Mouse (Mus musculus): Measurements from ENCODE around the gene Nkain2. TPM values are rescaled to one million over a fixed set of nuclear protein-coding genes. Genes with fewer than 3 reads are reported as not detected.

The Nkain2 gene
- 32.7 and 35.1 TPM in 2 replicates for polyA plus RNA-seq (2012; rRNA removed)

DNA sequence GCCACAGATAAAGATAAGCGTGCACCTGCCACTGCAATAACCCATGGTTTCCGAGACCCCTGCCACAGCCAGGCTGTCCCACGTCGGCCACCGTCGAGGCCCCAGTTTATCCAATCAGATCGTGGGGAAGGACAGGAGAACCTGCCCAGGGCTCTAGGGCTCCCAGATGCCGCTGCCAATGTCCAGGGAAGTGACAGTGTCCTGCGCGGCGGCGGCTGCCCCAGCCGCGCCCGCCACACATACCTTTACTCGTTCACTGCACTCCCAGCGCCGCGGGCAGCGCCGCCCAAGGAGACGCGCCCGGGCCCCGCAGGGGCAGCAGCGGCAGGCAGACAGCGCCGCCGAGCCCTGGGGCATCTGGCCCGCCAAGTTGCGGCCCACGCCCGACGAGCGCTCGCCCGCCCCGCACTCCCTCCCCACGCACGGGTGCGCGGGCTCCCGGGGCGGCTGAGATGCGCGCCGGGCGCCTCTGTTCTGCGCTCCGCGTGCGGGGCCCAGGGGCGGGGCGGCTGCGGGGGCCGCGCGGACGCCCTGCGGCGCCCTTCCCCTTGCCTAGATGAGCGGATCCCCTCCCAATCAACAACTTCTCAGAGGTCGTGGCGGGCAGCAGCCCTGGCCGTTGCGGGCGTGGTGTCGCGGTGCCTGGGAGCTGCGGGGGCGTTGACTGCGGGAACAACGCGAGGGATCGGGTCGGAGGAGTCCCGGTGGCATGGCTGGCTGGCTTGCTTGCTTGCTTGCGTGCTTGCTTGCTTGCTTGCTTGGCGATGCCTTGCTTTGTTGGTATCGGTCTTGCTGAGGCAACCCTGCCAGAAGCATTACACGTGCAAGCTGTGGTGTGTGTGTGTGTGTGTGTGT lies at the start of gene Nkain2:
Gene Nkain2 (minus strand): TSS at position 811 of the 855 bp plus-strand sequence.

Other genes with a start within 250 kb of the Nkain2 start
- gene Trdn, start 190.1 kb upstream of the Nkain2 start, polyA plus RNA-seq (2012; rRNA removed): 0.17 and 0.63 TPM in 2 replicates